Mouse (Mus musculus) neural tube, embryonic 11.5 days (tissue): ENCODE data around the gene Narfl. TPM values are rescaled to one million over a fixed set of nuclear protein-coding genes. Genes with fewer than 3 reads are reported as not detected.

Experiments used
- microRNA-seq: library from miRNA; unstranded; fragments of <30 nt; microRNA quantifications from one replicate; pipeline ENCODE4, GENCODE M21; 2016
- polyA plus RNA-seq: library from polyadenylated mRNA; unstranded; fragments of >200 nt; fragmentation: Nextera tagmentation; extraction: Ambion mirVana; gene quantifications from 2 replicates; pipeline ENCODE4 v1.2.1, GENCODE M21; 2014

The Narfl gene
- polyA plus RNA-seq, 1 experiment from 2014 or later: 27.8 TPM

Small RNA genes lying within 50 kb of the gene (microRNA-seq; reads per million reads assigned to microRNA genes)
- gene Gm25083 (not detected), gene Mir3082 (not detected), gene Mir6966 (not detected)

Other genes starting within 250 kb of the Narfl start
- gene Sox8, start 203.1 kb upstream of the Narfl start, polyA plus RNA-seq: 6.5 and 9.1 TPM in 2 replicates
- gene Lmf1, start 194.7 kb upstream of the Narfl start, polyA plus RNA-seq: 23.6 and 23.9 TPM in 2 replicates
- 2.8 and 3.3 TPM in 2 replicates for gene Gng13, start 56.6 kb upstream of the Narfl start, polyA plus RNA-seq
- 20.3 and 22.5 TPM in 2 replicates for gene Chtf18, start 46.4 kb upstream of the Narfl start, polyA plus RNA-seq
- gene Rpusd1, start 46.1 kb upstream of the Narfl start, polyA plus RNA-seq: 21.5 and 22.9 TPM in 2 replicates
- gene Mslnl, start 37.7 kb upstream of the Narfl start, polyA plus RNA-seq: 0.13 TPM in 1 of 2 replicates, not detected in the other
- 0.42 TPM in 1 of 2 replicates, not detected in the other for gene Msln, start 19.4 kb upstream of the Narfl start, polyA plus RNA-seq
- gene Haghl, start 11.9 kb downstream of the Narfl start, polyA plus RNA-seq: 74.6 and 77.3 TPM in 2 replicates
- gene Ccdc78, start 12.8 kb downstream of the Narfl start, polyA plus RNA-seq: 0.15 and 0.34 TPM in 2 replicates
- gene Fam173a, start 19.1 kb downstream of the Narfl start, polyA plus RNA-seq: 65.7 and 66.6 TPM in 2 replicates
- gene AC134908.4, start 21.9 kb downstream of the Narfl start, polyA plus RNA-seq: 0.78 TPM in 1 of 2 replicates, not detected in the other
- gene Metrn, start 23.4 kb downstream of the Narfl start, polyA plus RNA-seq: 29.4 and 38.8 TPM in 2 replicates
- gene Fbxl16, start 35.3 kb downstream of the Narfl start, polyA plus RNA-seq: 13.2 and 14.7 TPM in 2 replicates
- gene Wdr24, start 49.9 kb downstream of the Narfl start, polyA plus RNA-seq: 29.2 and 31.8 TPM in 2 replicates
- 52.1 and 55.6 TPM in 2 replicates for gene Jmjd8, start 55.1 kb downstream of the Narfl start, polyA plus RNA-seq
- gene Stub1, start 59.6 kb downstream of the Narfl start, polyA plus RNA-seq: 327 and 334 TPM in 2 replicates
- gene Rhbdl1, start 63.5 kb downstream of the Narfl start, polyA plus RNA-seq: 4.3 and 4.4 TPM in 2 replicates
- 1.2 and 2.9 TPM in 2 replicates for gene Gm20683, start 68.0 kb downstream of the Narfl start, polyA plus RNA-seq
- 8.6 and 10.5 TPM in 2 replicates for gene Rhot2, start 71.1 kb downstream of the Narfl start, polyA plus RNA-seq
- 17.8 and 20.3 TPM in 2 replicates for gene Wdr90, start 87.7 kb downstream of the Narfl start, polyA plus RNA-seq
- 8.2 and 8.7 TPM in 2 replicates for gene Mcrip2, start 95.0 kb downstream of the Narfl start, polyA plus RNA-seq
- 57.8 and 58.8 TPM in 2 replicates for gene Mettl26, start 101.3 kb downstream of the Narfl start, polyA plus RNA-seq
- gene Wfikkn1, start 107.1 kb downstream of the Narfl start, polyA plus RNA-seq: 1.2 and 1.7 TPM in 2 replicates
- gene Rab40c, start 146.0 kb downstream of the Narfl start, polyA plus RNA-seq: 23.6 and 25.9 TPM in 2 replicates
- 51.6 and 60.9 TPM in 2 replicates for gene Pigq, start 171.2 kb downstream of the Narfl start, polyA plus RNA-seq
- gene Nhlrc4, start 171.2 kb downstream of the Narfl start, polyA plus RNA-seq: 0.11 and 0.38 TPM in 2 replicates
- gene A930017K11Rik, start 178.8 kb downstream of the Narfl start, polyA plus RNA-seq: not detected in 2 replicates
- 21.0 and 23.3 TPM in 2 replicates for gene Capn15, start 212.0 kb downstream of the Narfl start, polyA plus RNA-seq